ENCODE assay signal across 9 mouse cellular contexts in genomic region chr14:59549106-59549505, GRCm38 (mm10). TPM values are rescaled to one million over a fixed set of nuclear protein-coding genes. Genes with fewer than 3 reads are reported as not detected.
DNase-seq lines count a peak whose midpoint lies in the region; ATAC-seq and TF ChIP-seq lines count a peak whose summit lies in the region.
"Had no signal": no experiment of that assay in that cellular context is flagged by ENCODE, and none has a peak within 500 bp of the region (broad histone marks: within the 10 kb centered on the region; RNA-seq: fewer than 3 reads in every experiment).

No protein-coding gene starts in this region.

- H3K9me3 ChIP-seq in limb, embryonic 12.5 days, result no peaks in the 10 kb centered on the region
- no peaks in the 10 kb centered on the region for H3K9me3 ChIP-seq in limb, embryonic 10.5 days (replicated peaks)
- H3K9me3 ChIP-seq in embryonic facial prominence, embryonic 10.5 days, result no peaks in the 10 kb centered on the region
- H3K9me3 ChIP-seq in forebrain, embryonic 16.5 days (ENCODE audit: control insufficient read depth, low read length), result no peaks in the 10 kb centered on the region

- TF ChIP-seq CTCF in thymus, adult 2 months (IDR thresholded peaks at IDR 0.05; ENCODE audit: borderline replicate concordance, control insufficient read depth, extremely low read depth, insufficient read depth, low read length, poor library complexity), result no peak

- no peaks in the 10 kb centered on the region for H3K27me3 ChIP-seq in limb, embryonic 12.5 days
- no peaks in the 10 kb centered on the region for H3K27me3 ChIP-seq in limb, embryonic 10.5 days (ENCODE audit: low read depth, poor library complexity, severe bottlenecking)
- H3K27me3 ChIP-seq in embryonic facial prominence, embryonic 10.5 days (replicated peaks; ENCODE audit: low read depth, poor library complexity, severe bottlenecking), result no peaks in the 10 kb centered on the region
- H3K27me3 ChIP-seq in forebrain, embryonic 16.5 days (replicated peaks; ENCODE audit: control insufficient read depth, insufficient read depth, low read length), result no peaks in the 10 kb centered on the region
- no peaks in the 10 kb centered on the region for H3K27me3 ChIP-seq in thymus, adult 2 months (ENCODE audit: control insufficient read depth, insufficient read depth, low read length)

- intact Hi-C loops in heart, postnatal 10 days (cut with DNase I), result no loop called here

- no peak overlapping the region for H3K9ac ChIP-seq in limb, embryonic 12.5 days (replicated peaks)
- no peak overlapping the region for H3K9ac ChIP-seq in forebrain, embryonic 16.5 days (replicated peaks; ENCODE audit: low read depth, low read length)

- H3K27ac ChIP-seq in limb, embryonic 12.5 days, result 0 out of 2 replicates have a peak overlapping the region, but pooled peaks have one; percentile 20
- no peak overlapping the region for H3K27ac ChIP-seq in limb, embryonic 10.5 days
- H3K27ac ChIP-seq in embryonic facial prominence, embryonic 10.5 days (replicated peaks), result no peak overlapping the region
- H3K27ac ChIP-seq in forebrain, embryonic 16.5 days (ENCODE audit: low read length), result no peak overlapping the region
- H3K27ac ChIP-seq in thymus, adult 2 months (ENCODE audit: control insufficient read depth, insufficient read depth, low read length), result no peak overlapping the region
- H3K27ac ChIP-seq: kidney, postnatal 0 days had no signal

- ATAC-seq in limb, embryonic 12.5 days (ENCODE audit: insufficient number of reproducible peaks, insufficient read depth, low FRiP score, low TSS enrichment, low read depth), result no peak
- ATAC-seq in forebrain, embryonic 16.5 days, result no peak

- DNase-seq in limb, embryonic 10.5 days (ENCODE audit: low spot score), result no peak
- DNase-seq in cerebellum, postnatal 14 days, result peak; percentile 29 to 40
- DNase-seq in heart, postnatal 10 days, result peak; percentile 37 to 48
- DNase-seq in right cerebral cortex, postnatal 4 days, result peak; percentile 19
- no peak for DNase-seq in embryonic facial prominence, embryonic 10.5 days (ENCODE audit: low spot score)
- DNase-seq in thymus, adult 2 months, result no peak

- 80% methylated on average over 6 of the region's 6 CpGs for WGBS in limb, embryonic 12.5 days
- WGBS in limb, embryonic 10.5 days, result 88% methylated on average over 6 of the region's 6 CpGs
- 78% methylated on average over 6 of the region's 6 CpGs for WGBS in embryonic facial prominence, embryonic 10.5 days
- 60% methylated on average over 6 of the region's 6 CpGs for WGBS in forebrain, embryonic 16.5 days
- WGBS in thymus, adult 2 months, result 96% methylated on average over 6 of the region's 6 CpGs

- H3K4me3 ChIP-seq in limb, embryonic 12.5 days (replicated peaks), result no peak overlapping the region
- no peak overlapping the region for H3K4me3 ChIP-seq in limb, embryonic 10.5 days
- no peak overlapping the region for H3K4me3 ChIP-seq in embryonic facial prominence, embryonic 10.5 days
- no peak overlapping the region for H3K4me3 ChIP-seq in forebrain, embryonic 16.5 days (replicated peaks; ENCODE audit: low read length)
- no peak overlapping the region for H3K4me3 ChIP-seq in thymus, adult 2 months (ENCODE audit: control insufficient read depth, insufficient read depth, low read length)

- no peak for TF ChIP-seq POLR2A in thymus, adult 2 months (IDR thresholded peaks at IDR 0.05; ENCODE audit: control insufficient read depth, extremely low read depth, insufficient read depth, low read length, poor library complexity)

- H3K4me2 ChIP-seq in limb, embryonic 12.5 days, result no peak overlapping the region
- H3K4me2 ChIP-seq in forebrain, embryonic 16.5 days (ENCODE audit: low read length), result no peak overlapping the region

- peaks cover 5% of the 10 kb centered on the region; the same call in 1 of the 2 replicates for H3K4me1 ChIP-seq in limb, embryonic 12.5 days (replicated peaks)
- no peaks in the 10 kb centered on the region for H3K4me1 ChIP-seq in limb, embryonic 10.5 days
- H3K4me1 ChIP-seq in embryonic facial prominence, embryonic 10.5 days, result peaks cover 16% of the 10 kb centered on the region
- H3K4me1 ChIP-seq in forebrain, embryonic 16.5 days (replicated peaks; ENCODE audit: control insufficient read depth, insufficient read depth, low read length), result no peaks in the 10 kb centered on the region
- H3K4me1 ChIP-seq in thymus, adult 2 months (replicated peaks; ENCODE audit: control insufficient read depth, insufficient read depth, low read length), result 0 out of 2 replicates have a peak, but pooled peaks cover 2% of the 10 kb centered on the region

- peaks cover 3% of the 10 kb centered on the region; the same call in 1 of the 2 replicates for H3K36me3 ChIP-seq in limb, embryonic 12.5 days
- H3K36me3 ChIP-seq in limb, embryonic 10.5 days, result 0 out of 2 replicates have a peak, but pooled peaks cover 2% of the 10 kb centered on the region
- H3K36me3 ChIP-seq in embryonic facial prominence, embryonic 10.5 days (replicated peaks), result no peaks in the 10 kb centered on the region
- no peaks in the 10 kb centered on the region for H3K36me3 ChIP-seq in forebrain, embryonic 16.5 days (ENCODE audit: control insufficient read depth, insufficient read depth)
- H3K36me3 ChIP-seq in thymus, adult 2 months (ENCODE audit: control insufficient read depth, insufficient read depth, low read length), result no peaks in the 10 kb centered on the region

RNA-seq across cellular contexts. Expression of gene Cdadc1, which starts 48.7 kb away (rescaled TPM):
- polyA plus RNA-seq in limb, embryonic 12.5 days (2016; fragmentation: Nextera tagmentation; extraction: Ambion mirVana), result 33.1 and 35.5 TPM in 2 replicates
- 27.3 and 29.2 TPM in 2 replicates for polyA plus RNA-seq in limb, embryonic 10.5 days (2016; fragmentation: Nextera tagmentation; extraction: Ambion mirVana)
- total RNA-seq in heart, postnatal 10 days (2021), result 10 to 100 TPM; 37.5 to 38.9 TPM
- 24.7 and 28.9 TPM in 2 replicates for polyA plus RNA-seq in embryonic facial prominence, embryonic 10.5 days (2016; fragmentation: Nextera tagmentation; extraction: Ambion mirVana)
- polyA plus RNA-seq in forebrain, embryonic 16.5 days (2015; fragmentation: Nextera tagmentation; extraction: Ambion mirVana), result 36.8 and 38.5 TPM in 2 replicates
- 6.2 and 6.4 TPM in 2 replicates for polyA plus RNA-seq in thymus, adult 2 months (2012; rRNA removed)

Comparison
In these comparisons a context has a peak if more than half of its experiments do, and no peak if none do; other contexts are left out.
1. DNase-seq: peak in cerebellum, postnatal 14 days (2 of 2), heart, postnatal 10 days (2 of 2) and right cerebral cortex, postnatal 4 days (single experiment); none in limb, embryonic 10.5 days (single experiment), embryonic facial prominence, embryonic 10.5 days (single experiment) and thymus, adult 2 months (single experiment).